Mouse (Mus musculus) thymus, postnatal 25 days (tissue): ENCODE results near the gene Adra1b.

Source experiments
- DNase-seq: peaks from one replicate; pipeline ENCODE4 v3.0.0; 2022

The Adra1b gene

GRCm38 (mm10) chr11:43901051-43901654 lies at the start of gene Adra1b:
Gene Adra1b, minus strand, starts transcription at chr11:43901210.
- DNase-seq = no peak

- no peak for DNase-seq
These were observed 49.3 kb upstream of the Adra1b start for GRCm38 (mm10) chr11:43950274-43950673.

GRCm38 (mm10) chr11:43943781-43944180 lies 42.8 kb upstream of the Adra1b start:
- DNase-seq = no peak

DNA sequence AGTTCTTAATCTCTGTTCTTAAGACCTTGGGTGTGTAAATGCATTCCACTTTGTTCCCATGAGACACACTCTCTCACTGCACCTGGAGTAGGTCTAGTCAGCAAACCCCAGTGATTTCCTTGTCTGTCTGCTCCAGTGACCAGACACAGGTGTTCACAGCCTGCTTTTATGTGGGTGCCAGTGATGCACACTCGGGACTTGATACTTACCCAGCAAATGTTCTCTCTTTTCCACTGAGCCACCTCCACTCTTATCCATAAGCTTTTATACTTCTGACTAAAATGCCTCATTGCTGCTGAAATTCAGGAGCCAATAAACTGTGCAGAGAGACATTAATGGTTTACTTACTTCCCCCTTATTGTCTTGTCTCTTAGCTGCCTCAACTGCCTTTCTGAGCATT lies 42.2 kb upstream of the Adra1b start:
- DNase-seq = no peak

GRCm38 (mm10) chr11:43940501-43941202 lies 39.6 kb upstream of the Adra1b start:
- DNase-seq = no peak

GRCm38 (mm10) chr11:43936023-43936422 lies 35.0 kb upstream of the Adra1b start:
- DNase-seq = no peak

GRCm38 (mm10) chr11:43933480-43933879 lies 32.5 kb upstream of the Adra1b start:
- no peak for DNase-seq

GRCm38 (mm10) chr11:43933000-43933399 lies 32.0 kb upstream of the Adra1b start:
- DNase-seq = no peak

- DNase-seq = no peak
These were observed 29.2 kb upstream of the Adra1b start for GRCm38 (mm10) chr11:43930191-43930590.

GRCm38 (mm10) chr11:43929706-43930105 lies 28.7 kb upstream of the Adra1b start:
- no peak for DNase-seq

- DNase-seq = no peak
These were observed 28.2 kb upstream of the Adra1b start for GRCm38 (mm10) chr11:43929178-43929577.

DNA sequence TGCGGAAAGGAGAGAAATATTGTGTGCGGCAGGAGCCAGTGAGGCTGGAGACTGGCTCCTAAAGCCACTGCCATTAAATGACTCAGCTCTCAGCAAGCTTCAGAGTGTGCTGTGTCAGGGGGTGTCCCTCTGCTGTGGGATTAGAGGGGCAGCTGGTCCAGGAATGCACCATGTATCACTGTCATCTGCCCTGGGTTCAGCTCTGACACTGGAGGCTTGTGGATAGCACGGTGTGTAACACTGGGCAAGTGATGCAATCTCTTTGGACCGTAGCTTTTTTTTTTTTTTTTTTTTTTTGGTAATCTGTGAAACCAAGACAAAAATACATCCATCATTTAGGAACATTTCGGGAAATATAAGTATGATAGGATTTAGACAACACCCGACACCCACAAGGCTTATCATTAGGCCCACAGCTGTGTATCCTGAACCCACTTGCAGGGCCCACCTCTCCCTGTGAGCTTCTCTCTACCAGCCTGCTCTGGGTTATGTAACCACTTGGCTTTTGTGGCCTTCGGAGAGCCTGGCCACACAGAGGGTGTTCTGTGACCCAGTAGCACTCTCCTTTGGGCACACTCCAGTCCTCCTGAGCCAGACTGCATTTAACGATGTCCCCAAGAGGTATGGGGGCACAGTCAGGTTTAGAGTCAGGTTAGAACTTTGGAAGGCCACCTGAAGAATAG lies 26.3 kb upstream of the Adra1b start:
- DNase-seq = no peak

GRCm38 (mm10) chr11:43926163-43926562 lies 25.2 kb upstream of the Adra1b start:
- no peak for DNase-seq

DNA sequence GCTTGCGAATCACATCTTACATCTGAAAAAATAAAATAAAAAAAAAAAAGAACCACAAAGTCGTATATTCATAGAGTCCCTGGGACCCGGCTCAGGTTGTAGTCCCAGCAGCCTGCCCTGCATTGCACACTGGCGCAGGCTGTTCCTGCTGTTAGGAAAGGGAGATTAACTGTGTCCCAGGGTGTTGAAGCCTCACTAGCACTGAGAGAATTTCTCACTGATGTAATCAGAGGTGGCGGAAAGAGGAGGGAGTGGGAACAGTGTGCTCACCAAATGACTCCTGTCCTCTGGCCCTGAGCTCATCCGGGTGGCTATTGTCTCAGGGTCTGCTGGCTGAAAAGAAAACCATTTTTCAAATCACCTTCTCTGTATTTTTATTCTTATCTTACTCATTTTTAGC lies 24.6 kb upstream of the Adra1b start:
- no peak for DNase-seq

GRCm38 (mm10) chr11:43921701-43922100 lies 20.7 kb upstream of the Adra1b start:
- no peak for DNase-seq

DNA sequence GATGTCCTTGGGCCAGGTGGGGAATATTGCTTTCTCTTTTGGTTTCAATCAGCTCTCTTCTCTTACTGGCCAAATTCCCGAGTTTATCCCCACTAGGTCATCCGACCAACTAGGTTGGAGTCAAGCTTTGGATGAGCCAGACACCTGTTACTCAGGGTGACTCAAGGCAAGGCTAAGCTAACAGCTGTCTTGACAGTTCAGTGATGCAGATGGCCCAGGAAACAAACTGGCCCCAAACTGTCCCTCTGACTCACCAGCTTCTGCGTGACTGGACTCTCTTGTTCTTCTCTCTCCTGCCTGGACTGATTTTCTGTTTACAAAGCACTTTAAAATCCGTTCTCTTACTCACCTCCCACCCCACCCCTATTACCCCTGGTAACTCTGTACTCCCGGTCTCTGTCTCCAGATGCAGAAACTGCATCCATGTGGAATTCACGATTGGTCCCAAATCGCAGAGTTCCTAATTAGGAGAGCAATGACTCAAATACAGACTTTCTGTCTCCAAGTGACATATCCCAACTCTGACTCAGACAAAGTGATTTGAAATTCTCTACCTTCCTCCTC lies 18.6 kb upstream of the Adra1b start:
- no peak for DNase-seq

- no peak for DNase-seq
These were observed 13.8 kb upstream of the Adra1b start for GRCm38 (mm10) chr11:43914552-43915447.

DNA sequence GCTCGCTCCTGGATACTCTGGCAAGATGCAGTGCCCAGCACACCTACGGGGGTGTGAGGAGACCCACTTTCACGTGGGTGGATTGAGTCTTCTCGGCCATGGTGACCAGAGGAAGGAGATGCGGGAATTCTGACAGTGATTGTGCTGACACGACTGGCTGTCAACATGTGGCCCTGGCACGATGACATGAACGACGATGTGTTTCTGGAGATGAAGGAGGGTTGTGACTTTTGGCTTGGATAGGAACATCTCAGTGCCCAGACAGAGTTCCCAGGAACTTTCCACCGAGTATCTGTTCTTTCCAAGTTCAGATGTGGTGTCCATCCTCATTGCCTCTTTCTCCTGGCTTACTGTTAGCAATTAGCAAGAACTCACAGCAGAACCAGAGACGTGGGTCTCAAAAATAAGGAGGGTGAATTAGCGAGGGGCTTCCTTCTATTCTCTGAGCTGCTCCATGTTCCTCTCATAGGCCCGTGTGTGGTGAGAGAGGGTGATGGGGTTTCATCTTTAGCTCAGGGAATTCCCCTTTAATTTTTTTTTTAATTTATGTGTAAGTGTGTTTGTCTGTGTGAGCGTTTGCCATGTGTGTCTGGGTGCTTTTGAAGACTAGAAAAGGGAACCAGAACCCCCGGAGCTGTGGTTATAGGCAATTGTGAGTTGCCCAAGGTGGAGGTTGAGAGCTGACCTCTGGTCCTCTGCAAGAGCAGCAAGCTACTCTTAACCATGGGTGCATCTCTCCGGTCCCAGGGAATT lies 11.3 kb upstream of the Adra1b start:
- no peak for DNase-seq

- DNase-seq = no peak
These were observed 10.6 kb upstream of the Adra1b start for GRCm38 (mm10) chr11:43911646-43912045.

- DNase-seq = no peak
These were observed 2.3 kb upstream of the Adra1b start for GRCm38 (mm10) chr11:43903351-43903750.

DNA sequence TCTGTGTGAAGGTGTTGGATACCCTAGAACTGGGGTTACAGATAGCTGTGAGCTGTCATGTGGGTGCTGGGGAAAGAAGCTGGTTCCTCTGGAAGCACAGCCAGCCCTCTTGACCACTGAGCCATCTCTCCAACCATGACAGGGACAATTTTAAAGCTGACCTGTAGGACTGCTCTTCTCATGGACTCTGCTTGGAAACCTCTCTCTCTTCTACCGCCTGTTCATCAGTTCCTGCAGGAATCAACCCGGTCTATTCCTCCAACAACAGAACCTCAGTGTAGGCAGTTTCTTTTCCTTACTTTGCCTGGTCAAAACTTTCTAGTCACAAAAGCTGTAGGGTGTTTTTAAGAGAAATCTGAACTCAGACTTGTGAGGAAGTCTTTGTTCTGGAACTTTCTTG lies 1.3 kb downstream of the Adra1b start:
- DNase-seq = no peak

DNA sequence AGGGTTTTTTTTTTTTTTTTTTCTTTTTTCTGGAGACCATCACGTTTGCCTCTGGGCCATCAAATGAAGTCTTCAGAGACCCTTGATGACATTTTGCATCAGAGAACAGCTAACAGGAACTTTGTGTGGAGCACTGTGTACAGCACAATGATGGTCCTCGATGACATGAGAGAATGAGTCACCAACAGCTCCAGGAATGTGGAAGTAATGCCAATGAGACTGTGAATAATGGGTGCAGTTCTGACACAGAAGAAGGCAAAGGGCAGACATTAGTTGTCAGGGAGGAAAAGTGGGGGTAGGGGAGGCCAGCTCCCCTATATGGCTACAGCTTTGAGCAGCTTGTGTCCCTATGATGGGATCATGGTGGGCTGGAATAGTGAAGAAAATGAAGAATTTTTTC lies 5.7 kb downstream of the Adra1b start:
- DNase-seq = no peak
